Mouse (Mus musculus): ENCODE results near the gene Mydgf. TPM values are rescaled to one million over a fixed set of nuclear protein-coding genes. Genes with fewer than 3 reads are reported as not detected.

Mydgf gene
- polyA plus RNA-seq, 1 experiment from 2014 or later, result 78.6 TPM

DNA sequence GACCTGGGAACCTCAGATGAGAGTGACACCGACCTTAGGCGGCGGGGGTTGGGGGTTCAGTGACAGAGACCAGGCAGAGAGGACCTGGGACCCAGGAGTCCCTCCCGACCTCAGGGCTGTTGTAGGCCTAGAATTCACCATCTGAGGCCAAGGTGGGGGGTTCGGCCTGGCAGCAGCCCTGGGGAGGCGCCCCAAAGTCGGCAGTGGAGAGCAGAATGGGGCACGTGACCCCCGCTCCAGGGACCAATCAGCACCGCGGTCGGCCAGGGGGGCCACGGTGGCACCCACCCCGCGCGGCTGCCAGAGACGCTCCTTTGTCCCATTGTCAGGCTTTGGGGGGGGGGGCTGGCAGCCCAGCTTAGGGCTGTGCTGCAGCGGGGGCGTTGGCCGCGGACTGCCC lies 44.4 kb downstream of the Mydgf start:
- ATAC-seq (ENCODE audit: low FRiP score, low read depth), result peak; percentile 8
- 6% methylated on average over 19 of the region's 21 CpGs for WGBS
- Histone ChIP-seq H3K36me3 (no peaks in the 10 kb centered on the region), H3K27ac (replicated peaks) (peak overlapping the region; percentile 82), H3K9ac (peak overlapping the region; percentile 80), H3K27me3 (no peaks in the 10 kb centered on the region), H3K4me1 (replicated peaks) (peaks cover 55% of the 10 kb centered on the region), H3K4me3 (peak overlapping the region; percentile 73), H3K4me2 (peak overlapping the region; percentile 82), H3K9me3 (no peaks in the 10 kb centered on the region)

DNA sequence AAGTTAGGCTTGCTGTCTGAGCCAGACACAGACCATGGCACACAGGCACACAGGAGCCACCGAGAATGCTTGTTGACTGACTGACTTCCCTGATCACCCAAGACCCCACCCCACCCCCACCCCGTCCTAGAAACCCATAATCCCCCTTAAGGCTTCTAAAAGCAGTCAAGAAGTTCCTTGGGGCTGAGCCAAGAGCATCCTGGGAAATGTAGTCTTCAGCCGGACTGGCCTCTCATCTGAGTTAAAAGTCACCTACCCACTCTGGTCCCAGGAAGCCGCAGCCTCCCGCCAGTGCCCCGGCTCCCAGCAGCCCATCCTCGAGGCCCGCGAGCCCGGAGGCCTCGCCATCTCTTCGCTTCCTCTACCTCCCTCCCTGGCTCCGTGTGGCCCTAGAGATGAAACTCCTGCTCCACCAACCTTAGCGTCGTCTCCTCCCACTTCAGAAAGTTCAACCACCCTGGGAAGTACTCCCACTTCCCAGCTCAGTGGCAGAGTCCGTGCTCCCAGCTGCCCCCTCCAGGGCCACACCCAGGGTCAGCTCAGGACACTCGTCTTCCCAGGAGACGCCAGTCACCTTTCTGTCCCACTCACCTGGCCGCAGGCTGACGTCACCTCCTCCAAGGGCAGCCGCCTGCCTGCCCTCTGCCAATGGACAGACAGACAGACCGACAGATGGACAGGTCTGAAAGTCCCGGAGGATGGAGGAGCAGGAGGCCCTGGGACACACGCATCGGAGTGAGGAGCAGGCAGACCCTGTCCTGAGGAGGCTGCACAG lies 45.7 kb downstream of the Mydgf start:
- H3K9me3 ChIP-seq, result no peaks in the 10 kb centered on the region
- H3K4me2 ChIP-seq, result peak overlapping the region; percentile 82
- peak overlapping the region; percentile 73 for H3K4me3 ChIP-seq
- H3K4me1 ChIP-seq (replicated peaks), result peaks cover 66% of the 10 kb centered on the region
- no peak for ATAC-seq (ENCODE audit: low FRiP score, low read depth)
- no peaks in the 10 kb centered on the region for H3K27me3 ChIP-seq
- no peaks in the 10 kb centered on the region for H3K36me3 ChIP-seq
- 0 out of 2 replicates have a peak overlapping the region, but pooled peaks have one; percentile 80 for H3K9ac ChIP-seq
- 19% methylated on average over 25 of the region's 25 CpGs for WGBS
- H3K27ac ChIP-seq (replicated peaks), result no peak overlapping the region

DNA sequence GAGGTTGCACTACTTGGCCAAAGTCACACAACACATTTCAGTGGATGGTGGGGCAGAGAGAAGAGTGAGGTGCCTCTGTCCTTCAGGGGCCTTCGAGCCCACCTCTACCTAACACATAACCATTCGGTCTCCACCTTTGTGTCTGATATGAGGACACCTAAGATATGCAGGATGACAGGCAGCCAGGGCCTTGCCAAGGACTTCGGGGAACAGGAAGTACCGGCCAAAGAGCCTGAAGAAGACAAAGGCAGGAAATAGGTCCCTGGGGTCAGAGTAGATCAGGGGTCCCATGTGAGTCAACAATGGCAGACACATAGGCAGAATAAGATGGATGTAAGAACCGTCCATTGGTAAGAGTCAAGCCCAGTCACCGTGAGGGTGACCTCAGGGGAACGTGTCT lies 47.2 kb downstream of the Mydgf start:
- H3K36me3 ChIP-seq, result no peaks in the 10 kb centered on the region
- 89% methylated on average over 7 of the region's 7 CpGs for WGBS
- no peak for ATAC-seq (ENCODE audit: low FRiP score, low read depth)
- H3K9me3 ChIP-seq, result no peaks in the 10 kb centered on the region
- H3K9ac ChIP-seq, result no peak overlapping the region
- no peak overlapping the region for H3K4me2 ChIP-seq
- no peaks in the 10 kb centered on the region for H3K27me3 ChIP-seq
- no peak overlapping the region for H3K4me3 ChIP-seq
- H3K27ac ChIP-seq (replicated peaks), result no peak overlapping the region
- peaks cover 56% of the 10 kb centered on the region for H3K4me1 ChIP-seq (replicated peaks)

DNA sequence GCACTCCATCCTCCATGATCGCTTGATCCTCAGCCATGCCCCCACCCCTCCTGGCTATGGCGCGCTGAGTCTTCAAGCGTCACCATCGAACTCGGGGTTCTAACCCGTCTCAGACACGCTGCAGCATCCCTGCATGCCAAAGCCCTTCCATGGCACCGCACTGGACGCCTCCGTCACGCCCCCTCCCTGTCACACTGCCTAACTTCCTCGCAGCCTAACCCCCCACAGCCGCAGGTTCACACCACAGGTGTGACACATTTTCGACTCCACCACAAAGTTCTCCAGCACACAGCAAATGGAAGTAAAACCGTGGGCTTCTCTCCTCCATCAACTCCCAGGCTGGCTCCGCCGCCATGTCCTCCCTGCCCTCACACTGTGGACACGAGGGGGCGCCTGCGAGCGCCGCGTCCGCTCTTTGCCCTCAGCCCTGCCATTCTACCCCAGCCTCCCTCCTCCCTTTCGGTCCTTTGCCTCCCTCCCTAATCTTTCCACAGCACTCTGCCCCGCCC lies 49.2 kb downstream of the Mydgf start:
- H3K27ac ChIP-seq (replicated peaks), result no peak overlapping the region
- H3K4me3 ChIP-seq, result peak overlapping the region; percentile 15
- 2% methylated on average over 27 of the region's 27 CpGs for WGBS
- H3K27me3 ChIP-seq, result no peaks in the 10 kb centered on the region
- no peaks in the 10 kb centered on the region for H3K9me3 ChIP-seq
- H3K36me3 ChIP-seq, result peaks cover 16% of the 10 kb centered on the region
- peak overlapping the region; percentile 44 for H3K4me2 ChIP-seq
- H3K4me1 ChIP-seq (replicated peaks), result peaks cover 47% of the 10 kb centered on the region
- ATAC-seq (ENCODE audit: low FRiP score, low read depth), result no peak
- no peak overlapping the region for H3K9ac ChIP-seq

- H3K27me3 ChIP-seq, result no peaks in the 10 kb centered on the region
- H3K4me2 ChIP-seq, result peak overlapping the region; percentile 44
- H3K27ac ChIP-seq (replicated peaks), result 0 out of 2 replicates have a peak overlapping the region, but pooled peaks have one; percentile 18
- ATAC-seq (ENCODE audit: low FRiP score, low read depth), result peak; percentile 28; the same call in 1 of the 2 replicates
- H3K4me3 ChIP-seq, result peak overlapping the region; percentile 15; the same call in 1 of the 2 replicates
- WGBS, result 22% methylated on average over 20 of the region's 21 CpGs
- peaks cover 24% of the 10 kb centered on the region for H3K36me3 ChIP-seq
- peaks cover 41% of the 10 kb centered on the region for H3K4me1 ChIP-seq (replicated peaks)
- no peaks in the 10 kb centered on the region for H3K9me3 ChIP-seq
- no peak overlapping the region for H3K9ac ChIP-seq
These were observed 50.0 kb downstream of the Mydgf start for GRCm38 (mm10) chr17:56133457-56134363.

- Histone ChIP-seq H3K27ac (replicated peaks) (no peak overlapping the region), H3K9me3 (no peaks in the 10 kb centered on the region), H3K9ac (no peak overlapping the region), H3K4me2 (no peak overlapping the region), H3K4me3 (no peak overlapping the region), H3K36me3 (peaks cover 32% of the 10 kb centered on the region), H3K4me1 (replicated peaks) (peaks cover 31% of the 10 kb centered on the region), H3K27me3 (no peaks in the 10 kb centered on the region)
- 4% methylated on average over 14 of the region's 14 CpGs for WGBS
- no peak for ATAC-seq (ENCODE audit: low FRiP score, low read depth)
These were observed 51.1 kb downstream of the Mydgf start for GRCm38 (mm10) chr17:56132661-56133060.

DNA sequence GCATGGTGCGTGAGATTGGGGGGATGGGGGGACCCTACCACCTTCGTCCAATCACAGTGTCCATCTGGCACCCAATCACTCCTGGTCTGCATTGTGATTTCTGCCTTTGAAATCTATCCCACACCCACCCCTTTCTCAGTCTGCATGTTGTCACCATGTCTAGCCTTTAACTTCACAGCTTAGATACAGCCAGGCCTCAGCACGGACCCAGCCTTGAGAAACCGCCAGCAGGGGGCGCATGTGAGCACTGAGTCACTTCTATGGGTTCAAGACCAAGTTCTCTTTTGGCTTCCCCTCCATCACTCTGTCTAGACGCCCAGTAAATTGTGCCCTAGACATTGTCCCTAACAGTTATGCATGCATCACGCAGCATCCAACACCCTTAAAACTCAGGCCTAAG lies 51.9 kb downstream of the Mydgf start:
- no peak overlapping the region for H3K4me2 ChIP-seq
- no peaks in the 10 kb centered on the region for H3K27me3 ChIP-seq
- H3K27ac ChIP-seq (replicated peaks), result no peak overlapping the region
- H3K9ac ChIP-seq, result no peak overlapping the region
- peaks cover 22% of the 10 kb centered on the region for H3K4me1 ChIP-seq (replicated peaks)
- no peak for ATAC-seq (ENCODE audit: low FRiP score, low read depth)
- peaks cover 40% of the 10 kb centered on the region for H3K36me3 ChIP-seq
- no peak overlapping the region for H3K4me3 ChIP-seq
- H3K9me3 ChIP-seq, result no peaks in the 10 kb centered on the region
- WGBS, result 36% methylated on average over 7 of the region's 7 CpGs

DNA sequence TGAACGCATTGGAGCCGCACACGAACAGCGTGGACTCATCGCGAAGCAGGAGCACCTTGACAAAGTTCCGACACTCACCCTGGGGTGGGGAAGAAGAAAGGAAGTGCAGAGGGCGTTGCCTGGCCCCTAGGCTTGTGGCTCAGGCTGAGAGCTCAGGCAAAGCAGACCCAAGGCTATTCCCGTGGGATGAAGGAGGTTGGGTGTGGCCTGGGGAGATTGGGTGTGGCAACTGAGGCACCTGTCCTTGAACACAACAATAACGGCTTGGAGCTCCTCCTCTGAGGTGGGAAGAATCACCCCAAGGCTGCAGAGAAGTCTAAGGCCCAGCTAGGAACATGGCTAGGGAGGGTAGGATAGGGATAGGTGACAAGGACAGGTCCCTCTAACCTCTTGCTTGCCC lies 52.6 kb downstream of the Mydgf start:
- Histone ChIP-seq H3K4me1 (replicated peaks) (peaks cover 22% of the 10 kb centered on the region), H3K36me3 (peaks cover 47% of the 10 kb centered on the region)
- WGBS, result 92% methylated on average over 10 of the region's 10 CpGs

GRCm38 (mm10) chr17:56128246-56128645 lies 55.5 kb downstream of the Mydgf start:
- H3K4me1 ChIP-seq (replicated peaks), result 0 out of 2 replicates have a peak, but pooled peaks cover 3% of the 10 kb centered on the region
- no peak for ATAC-seq (ENCODE audit: low FRiP score, low read depth)
- H3K9me3 ChIP-seq, result no peaks in the 10 kb centered on the region
- no peak overlapping the region for H3K9ac ChIP-seq
- H3K27ac ChIP-seq (replicated peaks), result no peak overlapping the region
- no peak overlapping the region for H3K4me3 ChIP-seq
- H3K4me2 ChIP-seq, result no peak overlapping the region
- 84% methylated on average over 15 of the region's 15 CpGs for WGBS
- H3K27me3 ChIP-seq, result peaks cover 16% of the 10 kb centered on the region
- peaks cover 65% of the 10 kb centered on the region for H3K36me3 ChIP-seq

More for the DNA sequence above, 52.6 kb downstream of the Mydgf start:
- Histone ChIP-seq H3K4me3 (no peak overlapping the region), H3K9me3 (no peaks in the 10 kb centered on the region), H3K27me3 (no peaks in the 10 kb centered on the region), H3K27ac (replicated peaks) (no peak overlapping the region), H3K4me2 (no peak overlapping the region), H3K9ac (no peak overlapping the region)
- ATAC-seq (ENCODE audit: low FRiP score, low read depth), result no peak

- Histone ChIP-seq H3K27ac (replicated peaks) (no peak overlapping the region), H3K36me3 (peaks cover 72% of the 10 kb centered on the region), H3K9ac (no peak overlapping the region), H3K4me2 (no peak overlapping the region), H3K27me3 (peaks cover 36% of the 10 kb centered on the region), H3K9me3 (peaks cover 10% of the 10 kb centered on the region; the same call in 1 of the 2 replicates), H3K4me3 (no peak overlapping the region), H3K4me1 (replicated peaks) (no peaks in the 10 kb centered on the region)
- ATAC-seq (ENCODE audit: low FRiP score, low read depth), result no peak
- WGBS, result 77% methylated on average over 11 of the region's 11 CpGs
These were observed 57.5 kb downstream of the Mydgf start for GRCm38 (mm10) chr17:56126175-56126574.
